11 mouse cellular contexts compared by ENCODE assay signal in the genomic region with DNA sequence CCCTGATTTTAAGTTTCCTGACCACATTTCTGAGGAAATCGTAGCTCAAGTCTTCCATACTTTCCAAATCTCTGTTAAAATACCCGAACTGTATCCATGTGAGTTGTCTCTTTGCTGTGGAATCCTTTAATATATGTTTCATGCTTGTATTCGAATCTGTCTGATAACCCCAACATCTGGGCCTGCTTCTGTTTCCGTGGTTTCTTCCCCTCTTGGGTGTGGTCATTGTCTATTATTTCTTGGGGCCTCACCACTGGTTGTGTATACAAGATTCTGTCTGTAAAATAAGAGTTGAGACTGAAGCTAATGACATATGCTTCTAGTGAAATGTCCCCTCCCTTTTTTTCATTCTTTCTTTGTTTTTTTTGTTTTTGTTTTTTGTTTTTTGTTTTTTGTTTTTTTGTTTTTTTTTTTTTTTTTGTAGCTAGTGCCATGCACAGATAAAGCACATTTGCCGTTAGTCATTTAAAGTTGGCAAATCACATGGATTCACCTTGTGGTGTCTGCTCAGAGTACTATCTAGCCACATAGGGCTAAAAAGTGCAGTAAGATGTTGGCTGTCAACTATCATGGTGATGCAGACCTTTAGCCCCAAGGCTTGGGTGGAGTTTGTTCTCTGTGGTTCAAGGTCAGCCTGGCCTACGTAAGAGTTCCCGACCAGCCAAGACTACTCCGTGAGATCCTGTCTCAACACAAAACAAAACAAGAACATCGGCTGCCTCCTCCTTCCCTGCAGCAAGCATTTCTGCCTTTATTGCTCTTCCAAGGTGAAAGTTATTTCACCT. TPM values are rescaled to one million over a fixed set of nuclear protein-coding genes. Genes with fewer than 3 reads are reported as not detected.
DNase-seq lines count a peak whose midpoint lies in the region; ATAC-seq and TF ChIP-seq lines count a peak whose summit lies in the region.
"Had no signal": no experiment of that assay in that cellular context is flagged by ENCODE, and none has a peak within 500 bp of the region (broad histone marks: within the 10 kb centered on the region; RNA-seq: fewer than 3 reads in every experiment).

No protein-coding gene starts in this region.

- TF ChIP-seq CTCF in kidney, adult 2 months (conservative IDR thresholded peaks at IDR 0.05; ENCODE audit: insufficient read depth, insufficient read length, low read depth, low read length): no peak
- no peak for TF ChIP-seq CTCF in liver, postnatal 0 days (IDR thresholded peaks at IDR 0.05; ENCODE audit: low read depth)
- no peak for TF ChIP-seq CTCF in left cerebral cortex, adult 2 months (IDR thresholded peaks at IDR 0.05)

- H3K9me3 ChIP-seq in ES-E14 (ENCODE audit: control insufficient read depth, insufficient read depth, low read depth, low read length): no peaks in the 10 kb centered on the region
- H3K9me3 ChIP-seq in liver, postnatal 0 days (ENCODE audit: low read length): no peaks in the 10 kb centered on the region
- H3K9me3 ChIP-seq: hindbrain, embryonic 15.5 days had no signal

- H3K4me3 ChIP-seq in kidney, adult 2 months (ENCODE audit: insufficient read depth, low read depth, low read length): no peak overlapping the region
- no peak overlapping the region for H3K4me3 ChIP-seq in ES-E14 (ENCODE audit: insufficient read depth in 1 of 2, low read depth in 1 of 2, low read length in 2 of 2, poor library complexity in 1 of 2, severe bottlenecking in 1 of 2)
- H3K4me3 ChIP-seq in liver, postnatal 0 days (ENCODE audit: low read depth, low read length): no peak overlapping the region
- no peak overlapping the region for H3K4me3 ChIP-seq in left cerebral cortex, adult 2 months
- H3K4me3 ChIP-seq: hindbrain, embryonic 15.5 days had no signal

- no peak overlapping the region for H3K4me2 ChIP-seq in liver, postnatal 0 days (ENCODE audit: low read depth, low read length)
- H3K4me2 ChIP-seq: hindbrain, embryonic 15.5 days had no signal

- TF ChIP-seq EP300 in liver, postnatal 0 days (IDR thresholded peaks at IDR 0.05; ENCODE audit: low read depth): peak; percentile 95

- in situ Hi-C loops in ES-E14 (cut with MboI; ENCODE audit: low sequenced_read_pairs in 2 of 2, unreplicated experiment in 2 of 2): no loop called here

- intact Hi-C loops in left cerebral cortex, adult 2 months (cut with DNase I): no loop called here

- no peak for TF ChIP-seq POLR2A in kidney, adult 2 months (IDR thresholded peaks at IDR 0.05; ENCODE audit: low read depth, low read length)

- ATAC-seq in common myeloid progenitor, adult 5-6 weeks (replicated peaks; ENCODE audit: low read depth, poor library complexity, severe bottlenecking): peak; percentile 72
- ATAC-seq in liver, postnatal 0 days: peak; percentile 95

- H3K27me3 ChIP-seq in kidney, adult 2 months (replicated peaks; ENCODE audit: control insufficient read depth, insufficient read depth, low read length): no peaks in the 10 kb centered on the region
- H3K27me3 ChIP-seq in liver, postnatal 0 days (ENCODE audit: insufficient read depth, low read length): no peaks in the 10 kb centered on the region
- H3K27me3 ChIP-seq: CH12.LX; hindbrain, embryonic 15.5 days had no signal

- DNase-seq in kidney, adult 2 months: peak; percentile 25
- no peak for DNase-seq in kidney, postnatal 4 days
- DNase-seq in ES-E14 (ENCODE audit: low read depth, low spot score): peak; percentile 73
- DNase-seq in liver, postnatal 0 days: no peak
- DNase-seq in layer of hippocampus, adult 18-20 months (ENCODE audit: low spot score in 2 of 2): no peak
- DNase-seq in cerebellum, adult 9-10 months: no peak
- no peak for DNase-seq in left cerebral cortex, adult 2 months (ENCODE audit: extremely low spot score in 1 of 2, low spot score in 2 of 2)
- DNase-seq: cerebellum, postnatal 36 days had no signal

- 67% methylated on average over 9 of the region's 9 CpGs for WGBS in kidney, adult 2 months
- WGBS in liver, postnatal 0 days (ENCODE audit: insufficient replicate concordance): 53% methylated on average over 9 of the region's 9 CpGs

- H3K4me1 ChIP-seq in kidney, adult 2 months (ENCODE audit: control insufficient read depth, insufficient read depth, low read length): no peaks in the 10 kb centered on the region
- H3K4me1 ChIP-seq in ES-E14 (ENCODE audit: control insufficient read depth in 2 of 2, insufficient read depth in 2 of 2, low read length in 2 of 2, poor library complexity in 1 of 2): peaks cover 25 to 30% of the 10 kb centered on the region in 2 experiments
- H3K4me1 ChIP-seq in liver, postnatal 0 days (ENCODE audit: insufficient read depth): peaks cover 14% of the 10 kb centered on the region
- H3K4me1 ChIP-seq: hindbrain, embryonic 15.5 days had no signal

- H3K9ac ChIP-seq in ES-E14 (ENCODE audit: insufficient read depth, low read depth, low read length, poor library complexity, severe bottlenecking): no peak overlapping the region
- H3K9ac ChIP-seq in liver, postnatal 0 days (replicated peaks): no peak overlapping the region
- H3K9ac ChIP-seq: hindbrain, embryonic 15.5 days had no signal

- H3K27ac ChIP-seq in kidney, adult 2 months (ENCODE audit: insufficient read depth, low read depth, low read length): no peak overlapping the region
- peak overlapping the region; percentile 92 for H3K27ac ChIP-seq in ES-E14 (ENCODE audit: insufficient read depth, low read depth, low read length, poor library complexity, severe bottlenecking)
- H3K27ac ChIP-seq in liver, postnatal 0 days (ENCODE audit: low read depth): peak overlapping the region; percentile 36
- H3K27ac ChIP-seq in left cerebral cortex, adult 2 months: no peak overlapping the region
- H3K27ac ChIP-seq: hindbrain, embryonic 15.5 days had no signal

- H3K36me3 ChIP-seq in kidney, adult 2 months (ENCODE audit: control insufficient read depth, insufficient read depth, low read length): no peaks in the 10 kb centered on the region
- no peaks in the 10 kb centered on the region for H3K36me3 ChIP-seq in ES-E14 (ENCODE audit: control insufficient read depth, insufficient read depth, low read length, poor library complexity, severe bottlenecking)
- H3K36me3 ChIP-seq in liver, postnatal 0 days (replicated peaks; ENCODE audit: insufficient read depth, low read length): no peaks in the 10 kb centered on the region
- H3K36me3 ChIP-seq: hindbrain, embryonic 15.5 days had no signal

TF ChIP-seq in ES-E14, 5 proteins besides CTCF, POLR2A, EP300 and RAD21:
- TF ChIP-seq ZNF384 (IDR thresholded peaks at IDR 0.05; ENCODE audit: low read depth, low read length) (peak; percentile 73; the same call in 1 of the 2 replicates), MAFK (IDR thresholded peaks at IDR 0.05; ENCODE audit: insufficient read depth, low read depth, low read length) (no peak), CHD2 (IDR thresholded peaks at IDR 0.05; ENCODE audit: low read depth, low read length) (no peak)

RNA-seq across cellular contexts. Expression of gene Hs6st1, which starts 13.8 kb away (rescaled TPM):
- 123 and 142 TPM in 2 replicates for polyA plus RNA-seq in kidney, adult 2 months (2012; rRNA removed)
- total RNA-seq in ES-E14 (2012; rRNA removed): 46.3 and 51.0 TPM in 2 replicates
- total RNA-seq in common myeloid progenitor, adult 5-6 weeks (2017): 14.6 and 19.6 TPM in 2 replicates
- polyA plus RNA-seq in liver, postnatal 0 days (2015; fragmentation: Nextera tagmentation; extraction: Ambion mirVana): 12.8 and 13.3 TPM in 2 replicates
- total RNA-seq in layer of hippocampus, adult 18-20 months (2021): 10 to 100 TPM; 38.6 to 39.5 TPM
- 10 to 100 TPM; 52.8 to 56.1 TPM for total RNA-seq in left cerebral cortex, adult 2 months (2021)

Comparison
In these comparisons a context has a peak if more than half of its experiments do, and no peak if none do; other contexts are left out.
1. DNase-seq: peak in kidney, adult 2 months (single experiment) and ES-E14 (single experiment); none in kidney, postnatal 4 days (0 of 2), liver, postnatal 0 days (single experiment), layer of hippocampus, adult 18-20 months (0 of 2), cerebellum, adult 9-10 months (single experiment) and left cerebral cortex, adult 2 months (0 of 2).
2. H3K27ac ChIP-seq: peak in ES-E14 (single experiment) and liver, postnatal 0 days (single experiment); none in kidney, adult 2 months (single experiment) and left cerebral cortex, adult 2 months (single experiment).